Mouse (Mus musculus): ENCODE measurements at regions not wholly inside any gene's neighbourhood (a gene's known extent, or its start where the extent isn't known, plus 50 kb on each side); places are given as distances from the start of the nearest gene placed in this dataset.
"Not testable (repeated sequence)": the region's sequence is repeated elsewhere in the genome, so short reads cannot be mapped to it uniquely, and the experiment has no call there.

DNA sequence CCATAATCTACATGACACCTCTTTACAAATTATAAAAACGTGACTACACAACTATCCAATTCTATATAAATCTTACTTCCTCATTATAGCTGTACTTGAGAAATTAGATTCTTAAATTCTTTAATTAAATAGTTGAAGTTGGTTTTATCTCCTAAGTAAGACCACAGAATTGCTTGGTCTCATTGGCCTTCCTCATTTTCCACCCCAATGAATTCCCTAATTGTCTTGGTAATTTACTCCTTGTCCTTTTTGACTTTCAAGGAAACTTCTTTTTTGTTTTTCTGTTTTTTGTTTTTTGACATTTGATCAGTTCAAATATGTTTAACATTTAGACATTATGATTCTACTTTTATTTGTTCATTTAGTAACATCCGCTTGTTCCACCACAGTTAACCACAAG lies 1591.7 kb upstream of the Pcdh20 start:
- Histone ChIP-seq H3K27me3 (replicated peaks; ENCODE audit: control insufficient read depth, insufficient read depth, low read length) (no peaks in the 10 kb centered on the region), H3K9me3 (ENCODE audit: control insufficient read depth, low read length) (no peaks in the 10 kb centered on the region), H3K4me1 (replicated peaks; ENCODE audit: control insufficient read depth, insufficient read depth, low read length) (no peaks in the 10 kb centered on the region), H3K9ac (ENCODE audit: low read length) (no peak overlapping the region), H3K4me2 (ENCODE audit: low read length) (no peak overlapping the region), H3K4me3 (ENCODE audit: low read depth, low read length) (no peak overlapping the region), H3K36me3 (ENCODE audit: control insufficient read depth, insufficient read depth, low read length) (no peaks in the 10 kb centered on the region), H3K27ac (ENCODE audit: low read depth) (no peak overlapping the region)
- 83% methylated on average over 2 of the region's 2 CpGs for WGBS
- no peak for DNase-seq (ENCODE audit: low spot score)
- ATAC-seq (replicated peaks; ENCODE audit: low FRiP score, low TSS enrichment, low read depth) = no peak

DNA sequence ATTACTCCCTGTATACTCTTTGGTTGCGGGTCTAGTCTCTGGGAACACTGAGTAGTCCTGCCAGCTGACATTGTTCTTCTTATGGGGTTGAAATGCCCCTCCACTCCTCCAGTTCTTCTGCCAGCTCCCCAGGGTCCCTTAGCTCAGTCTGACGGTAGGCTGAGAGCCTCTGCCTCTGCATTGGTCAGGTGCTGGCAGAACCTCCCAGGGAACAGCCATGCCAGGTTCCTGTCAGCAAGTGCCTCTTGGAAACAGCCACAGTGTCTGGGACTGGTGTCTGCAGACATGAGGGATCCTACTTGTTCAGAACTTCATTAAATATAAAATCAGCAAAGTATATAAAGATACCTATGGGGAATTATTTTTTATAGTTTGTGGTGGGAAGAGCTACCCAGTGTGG lies 1578.6 kb upstream of the Pcdh20 start:
- 70% methylated on average over 2 of the region's 2 CpGs for WGBS
- DNase-seq (ENCODE audit: low spot score) (no peak), ATAC-seq (replicated peaks; ENCODE audit: low FRiP score, low TSS enrichment, low read depth) (no peak)
- no peak overlapping the region for H3K9ac ChIP-seq (ENCODE audit: low read length)
- no peak overlapping the region for H3K4me2 ChIP-seq (ENCODE audit: low read length)
- no peak overlapping the region for H3K4me3 ChIP-seq (ENCODE audit: low read depth, low read length)
- H3K27me3 ChIP-seq (replicated peaks; ENCODE audit: control insufficient read depth, insufficient read depth, low read length) = no peaks in the 10 kb centered on the region
- H3K9me3 ChIP-seq (ENCODE audit: control insufficient read depth, low read length) = no peaks in the 10 kb centered on the region
- H3K36me3 ChIP-seq (ENCODE audit: control insufficient read depth, insufficient read depth, low read length) = no peaks in the 10 kb centered on the region
- no peaks in the 10 kb centered on the region for H3K4me1 ChIP-seq (replicated peaks; ENCODE audit: control insufficient read depth, insufficient read depth, low read length)
- H3K27ac ChIP-seq (ENCODE audit: low read depth) = no peak overlapping the region

DNA sequence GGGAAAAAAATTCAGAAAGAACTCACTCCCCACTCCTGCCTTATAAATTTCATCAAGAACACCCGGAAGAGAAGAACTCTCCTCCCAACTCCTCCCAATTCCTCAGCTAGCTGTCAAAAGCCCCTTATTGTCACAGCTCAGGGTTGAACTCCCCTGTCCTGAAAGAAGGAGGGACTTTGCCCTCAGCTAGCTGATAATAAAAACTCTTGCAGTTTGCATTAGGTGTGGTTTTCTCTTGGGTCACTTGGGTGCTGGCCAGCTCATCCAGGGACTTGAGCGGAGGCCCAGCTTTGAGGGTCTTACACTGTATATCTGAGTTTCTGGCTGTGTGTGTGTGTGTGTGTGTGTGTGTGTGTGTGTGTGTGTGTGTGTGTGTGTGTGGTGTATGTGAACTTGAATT lies 1577.6 kb upstream of the Pcdh20 start:
- H3K9ac ChIP-seq (ENCODE audit: low read length); H3K27ac ChIP-seq (ENCODE audit: low read depth); DNase-seq (ENCODE audit: low spot score); H3K9me3 ChIP-seq (ENCODE audit: control insufficient read depth, low read length); H3K4me2 ChIP-seq (ENCODE audit: low read length); H3K4me3 ChIP-seq (ENCODE audit: low read depth, low read length); H3K4me1 ChIP-seq (replicated peaks; ENCODE audit: control insufficient read depth, insufficient read depth, low read length); H3K27me3 ChIP-seq (replicated peaks; ENCODE audit: control insufficient read depth, insufficient read depth, low read length); H3K36me3 ChIP-seq (ENCODE audit: control insufficient read depth, insufficient read depth, low read length): not testable (repeated sequence)
- peak; percentile 60 for ATAC-seq (replicated peaks; ENCODE audit: low FRiP score, low TSS enrichment, low read depth)
- 69% methylated on average over 2 of the region's 2 CpGs for WGBS

Measured in intestine, embryonic 14.5 days (tissue).